Mouse (Mus musculus): ENCODE data around the gene Lrmda.

The Lrmda gene

GRCm38 (mm10) chr14:22019252-22019948 lies at the start of gene Lrmda:
Gene Lrmda (plus strand): TSS chr14:22019712.
- ATAC-seq (ENCODE audit: insufficient number of reproducible peaks, low FRiP score, low TSS enrichment): no peak

- ATAC-seq (ENCODE audit: insufficient number of reproducible peaks, low FRiP score, low TSS enrichment): peak; percentile 43; the same call in 1 of the 2 replicates
These were observed 38.0 kb upstream of the Lrmda start for GRCm38 (mm10) chr14:21981462-21981861.

GRCm38 (mm10) chr14:21982096-21982591 lies 37.4 kb upstream of the Lrmda start:
- ATAC-seq (ENCODE audit: insufficient number of reproducible peaks, low FRiP score, low TSS enrichment): no peak

- no peak for ATAC-seq (ENCODE audit: insufficient number of reproducible peaks, low FRiP score, low TSS enrichment)
These were observed 36.8 kb upstream of the Lrmda start for GRCm38 (mm10) chr14:21982592-21983310.

GRCm38 (mm10) chr14:21983311-21983949 lies 36.1 kb upstream of the Lrmda start:
- ATAC-seq (ENCODE audit: insufficient number of reproducible peaks, low FRiP score, low TSS enrichment): no peak

- no peak for ATAC-seq (ENCODE audit: insufficient number of reproducible peaks, low FRiP score, low TSS enrichment)
These were observed 35.4 kb upstream of the Lrmda start for GRCm38 (mm10) chr14:21983950-21984730.

GRCm38 (mm10) chr14:21984757-21985425 lies 34.6 kb upstream of the Lrmda start:
- ATAC-seq (ENCODE audit: insufficient number of reproducible peaks, low FRiP score, low TSS enrichment): no peak

GRCm38 (mm10) chr14:21985426-21985931 lies 34.0 kb upstream of the Lrmda start:
- ATAC-seq (ENCODE audit: insufficient number of reproducible peaks, low FRiP score, low TSS enrichment): no peak

GRCm38 (mm10) chr14:21985981-21986732 lies 33.4 kb upstream of the Lrmda start:
- no peak for ATAC-seq (ENCODE audit: insufficient number of reproducible peaks, low FRiP score, low TSS enrichment)

- ATAC-seq (ENCODE audit: insufficient number of reproducible peaks, low FRiP score, low TSS enrichment): no peak
These were observed 32.5 kb upstream of the Lrmda start for GRCm38 (mm10) chr14:21986733-21987659.

- ATAC-seq (ENCODE audit: insufficient number of reproducible peaks, low FRiP score, low TSS enrichment): peak; percentile 85
These were observed 31.6 kb upstream of the Lrmda start for GRCm38 (mm10) chr14:21987660-21988576.

GRCm38 (mm10) chr14:21988577-21989290 lies 30.8 kb upstream of the Lrmda start:
- no peak for ATAC-seq (ENCODE audit: insufficient number of reproducible peaks, low FRiP score, low TSS enrichment)

- ATAC-seq (ENCODE audit: insufficient number of reproducible peaks, low FRiP score, low TSS enrichment): no peak
These were observed 30.1 kb upstream of the Lrmda start, which contains the start of gene Zfp503 for GRCm38 (mm10) chr14:21989291-21989913. Gene Zfp503 (minus strand): TSS chr14:21989601.

GRCm38 (mm10) chr14:21990321-21991021 lies 29.0 kb upstream of the Lrmda start:
- no peak for ATAC-seq (ENCODE audit: insufficient number of reproducible peaks, low FRiP score, low TSS enrichment)

- ATAC-seq (ENCODE audit: insufficient number of reproducible peaks, low FRiP score, low TSS enrichment): no peak
These were observed 28.2 kb upstream of the Lrmda start for GRCm38 (mm10) chr14:21991251-21991780.

Measured in cerebellum, adult (tissue).